Mouse (Mus musculus) gastrocnemius, adult 18-20 months (tissue): Measurements from ENCODE around the gene Map4k3. TPM values are rescaled to one million over a fixed set of nuclear protein-coding genes. Genes with fewer than 3 reads are reported as not detected.
A peak's percentile ranks its signal among the peaks of the same experiment; 100 is the strongest.
"Not testable (repeated sequence)": the region's sequence is repeated elsewhere in the genome, so short reads cannot be mapped to it uniquely, and the experiment has no call there.

ENCODE experiments used
- DNase-seq: peaks from one replicate; pipeline ENCODE4 v3.0.0; 2021; ENCODE audit warnings: low spot score
- total RNA-seq, 2 experiments: library from RNA; stranded (reverse); gene quantifications; 2 replicates each; pipeline ENCODE4 v1.2.3; 2021

The Map4k3 gene
- total RNA-seq, 2 experiments from 2014 or later: 11.8 to 14.9 TPM

GRCm38 (mm10) chr17:80568842-80569601 is 159.3 kb downstream of the Map4k3 start:
- DNase-seq: no peak

GRCm38 (mm10) chr17:80568441-80568840 is 159.8 kb downstream of the Map4k3 start:
- DNase-seq: no peak

GRCm38 (mm10) chr17:80564611-80564924 is 163.7 kb downstream of the Map4k3 start:
- DNase-seq: peak; percentile 34

- DNase-seq: not testable (repeated sequence)
These were observed 164.3 kb downstream of the Map4k3 start for GRCm38 (mm10) chr17:80563762-80564610.

GRCm38 (mm10) chr17:80562792-80563191 is 165.5 kb downstream of the Map4k3 start:
- DNase-seq: no peak

DNA sequence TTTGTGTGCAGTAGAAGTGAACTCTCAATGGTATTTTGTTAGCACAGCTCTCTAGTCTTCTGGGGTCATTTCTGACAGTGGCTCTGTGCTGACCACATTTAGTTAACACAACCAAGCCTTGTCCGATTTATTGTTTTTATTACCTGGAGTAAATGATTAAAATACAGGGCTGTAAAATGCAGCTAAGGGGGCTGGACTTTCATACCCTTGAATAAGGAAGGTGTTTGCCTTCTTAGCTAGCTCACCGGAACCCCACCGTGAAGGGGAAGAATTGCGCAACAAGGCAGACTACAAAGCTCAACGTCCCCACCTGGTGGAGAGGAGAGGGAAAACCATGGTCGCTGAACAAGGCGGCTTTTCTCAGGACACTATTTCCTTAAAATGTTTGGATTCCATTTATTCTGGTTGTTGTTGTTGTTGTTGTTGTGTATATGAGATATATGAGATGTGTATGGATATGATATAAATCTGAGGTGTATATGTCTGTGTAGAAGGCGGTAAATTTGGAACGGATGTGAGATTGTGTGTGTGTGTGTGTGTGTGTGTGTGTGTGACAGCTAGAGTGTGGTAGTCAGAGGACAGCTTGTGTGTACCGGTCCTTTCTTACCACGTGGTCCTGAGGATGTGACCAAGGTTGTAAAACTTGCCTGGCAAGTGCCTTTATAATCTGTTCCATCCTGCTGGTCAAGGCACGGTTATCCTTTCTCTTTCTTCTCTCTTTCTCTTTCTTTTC is 167.4 kb downstream of the Map4k3 start:
- DNase-seq: peak; percentile 75

DNA sequence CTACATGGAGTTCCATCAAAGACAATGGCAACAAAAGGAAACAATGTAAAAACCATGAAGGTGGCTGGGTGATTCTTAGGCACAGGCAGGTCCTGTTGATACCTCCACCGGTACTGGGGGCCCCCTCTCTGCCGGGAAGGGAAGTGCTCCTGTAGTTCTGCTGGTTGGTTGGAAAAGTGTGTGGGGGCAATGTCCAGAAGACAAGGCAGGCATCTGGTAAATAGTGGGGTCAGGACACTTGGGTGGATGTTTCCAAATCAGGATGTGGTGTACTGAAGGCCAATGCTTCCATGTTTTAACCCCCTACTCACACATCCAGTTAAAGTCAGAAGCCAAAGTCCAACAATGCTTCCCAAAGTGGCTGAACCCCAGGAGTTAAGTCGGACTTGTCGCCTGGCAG is 168.5 kb downstream of the Map4k3 start:
- DNase-seq: no peak

DNA sequence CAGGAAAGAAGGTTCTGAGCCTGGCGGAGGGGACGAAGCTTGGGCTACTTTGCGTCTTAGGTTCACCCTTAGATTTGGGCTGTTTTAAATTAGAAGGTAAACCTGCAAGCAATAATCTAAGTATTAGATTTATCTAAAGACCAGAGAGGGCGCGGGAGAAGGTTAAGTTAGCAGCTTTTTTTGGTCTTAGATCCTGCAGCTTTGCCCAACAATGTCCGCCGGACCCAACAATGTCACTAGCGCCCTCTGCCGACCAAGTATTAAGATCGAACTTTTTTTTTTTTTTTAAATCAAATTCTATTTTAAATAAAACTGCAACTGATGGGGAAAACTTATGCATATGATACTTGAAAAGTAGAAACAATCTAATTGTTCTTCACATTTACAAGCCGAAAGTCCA is 169.2 kb downstream of the Map4k3 start:
- peak; percentile 24 for DNase-seq

- DNase-seq: no peak
These were observed 169.7 kb downstream of the Map4k3 start for GRCm38 (mm10) chr17:80558583-80558982.

DNA sequence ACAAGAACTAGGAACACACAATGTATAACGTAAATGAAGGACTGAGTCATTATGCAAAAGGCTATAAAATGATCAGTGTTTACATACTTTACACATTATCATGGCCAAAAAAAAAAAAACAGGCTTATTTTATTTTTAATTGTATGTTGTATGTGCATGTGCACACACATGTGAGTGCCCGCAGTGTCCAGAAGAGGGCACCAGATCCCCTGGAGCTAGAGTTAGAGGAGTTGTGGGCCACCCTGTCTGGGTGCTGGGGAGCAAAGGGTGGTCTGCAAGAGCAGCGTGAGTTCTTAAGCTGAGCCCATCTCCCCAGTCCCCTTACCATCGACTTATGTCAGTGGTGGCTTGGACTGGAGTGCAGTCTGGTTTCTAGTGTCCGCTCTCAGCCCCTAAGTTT is 170.8 kb downstream of the Map4k3 start:
- no peak for DNase-seq

GRCm38 (mm10) chr17:80553318-80554270 is 174.7 kb downstream of the Map4k3 start:
- peak; percentile 80 for DNase-seq

GRCm38 (mm10) chr17:80552653-80553052 is 175.6 kb downstream of the Map4k3 start:
- no peak for DNase-seq

- DNase-seq: no peak
These were observed 177.3 kb downstream of the Map4k3 start for GRCm38 (mm10) chr17:80550981-80551380.

- no peak for DNase-seq
These were observed 181.4 kb downstream of the Map4k3 start for GRCm38 (mm10) chr17:80546846-80547245.

DNA sequence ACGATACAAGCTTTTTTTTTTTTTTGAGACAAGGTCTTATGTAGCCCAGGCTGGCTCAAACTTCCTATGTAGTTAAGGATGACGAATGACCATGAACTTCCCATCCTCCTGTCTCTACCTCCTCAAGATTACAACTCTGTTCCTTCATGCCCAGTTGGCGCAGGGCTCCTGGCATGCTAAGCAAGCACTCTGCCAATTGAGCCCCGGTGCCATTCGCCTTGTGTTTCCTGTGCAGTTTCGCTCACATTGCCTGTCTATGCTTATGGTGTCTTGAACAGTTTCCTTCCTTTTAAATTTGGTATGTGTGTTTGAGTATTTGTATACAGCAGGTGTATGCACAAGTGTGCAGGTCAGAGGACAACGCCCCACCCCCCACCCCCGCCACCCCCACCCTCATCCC is 182.1 kb downstream of the Map4k3 start:
- no peak for DNase-seq

DNA sequence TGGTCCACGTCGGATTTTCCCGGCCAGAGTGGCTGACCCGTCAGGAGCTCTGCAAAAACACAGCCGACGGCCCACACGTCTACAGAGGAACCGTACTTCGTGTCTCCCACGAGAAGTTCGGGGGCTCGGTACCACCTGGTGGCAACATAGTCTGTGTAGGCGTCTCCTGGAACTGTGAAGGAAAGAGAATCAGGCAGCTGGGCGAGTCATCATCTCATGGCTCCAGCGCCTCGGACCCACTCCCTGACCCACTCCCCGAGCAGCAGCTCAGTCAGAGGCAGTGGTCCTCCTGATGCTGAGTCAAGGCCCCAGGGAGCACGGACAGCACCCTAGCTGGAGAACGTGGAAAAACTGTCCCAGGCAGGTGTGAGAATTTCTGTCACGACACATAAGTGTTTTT is 184.6 kb downstream of the Map4k3 start:
- DNase-seq: no peak

DNA sequence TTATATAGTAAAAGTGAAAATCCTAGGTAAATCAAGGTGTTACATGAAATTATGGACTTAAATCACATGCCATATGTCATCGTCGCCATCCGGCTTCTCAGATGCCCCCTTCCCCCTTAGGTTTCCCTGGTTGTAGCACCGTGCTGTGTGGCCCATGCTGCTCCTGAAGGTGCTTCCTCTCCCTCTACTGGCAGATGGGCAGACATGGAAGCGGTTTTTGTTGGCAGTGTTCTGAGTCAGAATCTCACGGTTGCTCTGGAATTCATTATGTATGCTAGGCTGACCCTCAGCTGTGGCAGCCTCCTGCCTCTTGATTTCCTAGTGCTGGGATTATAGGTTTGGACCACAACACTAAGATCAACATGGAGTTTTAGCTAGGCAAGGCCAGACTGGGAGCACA is 191.1 kb downstream of the Map4k3 start:
- DNase-seq: no peak

DNA sequence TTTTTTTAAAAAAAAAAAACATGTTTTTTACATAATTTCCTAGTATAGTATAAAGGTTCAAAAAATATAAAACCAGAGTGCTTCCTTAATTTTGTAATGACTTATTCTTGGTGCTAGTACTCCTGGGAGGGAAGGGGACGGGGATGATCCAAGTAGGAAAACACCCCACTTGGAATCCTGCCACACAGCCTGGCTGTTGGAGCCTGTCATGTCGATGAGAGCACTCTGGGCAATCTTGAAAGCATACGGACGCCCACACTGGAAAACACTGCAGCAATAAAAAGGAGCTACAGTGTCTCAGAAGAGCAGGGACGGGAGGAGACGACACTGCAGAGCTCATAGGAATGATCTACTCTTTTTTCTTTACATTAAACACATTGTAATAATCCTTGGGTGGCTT is 192.7 kb downstream of the Map4k3 start:
- DNase-seq: no peak

- DNase-seq: not testable (repeated sequence)
These were observed 196.9 kb downstream of the Map4k3 start for GRCm38 (mm10) chr17:80531351-80531750.
